Mouse (Mus musculus): Measurements from ENCODE around the gene Marco. TPM values are rescaled to one million over a fixed set of nuclear protein-coding genes. Genes with fewer than 3 reads are reported as not detected.

The Marco gene
- polyA plus RNA-seq, 1 experiment, result not detected

DNA sequence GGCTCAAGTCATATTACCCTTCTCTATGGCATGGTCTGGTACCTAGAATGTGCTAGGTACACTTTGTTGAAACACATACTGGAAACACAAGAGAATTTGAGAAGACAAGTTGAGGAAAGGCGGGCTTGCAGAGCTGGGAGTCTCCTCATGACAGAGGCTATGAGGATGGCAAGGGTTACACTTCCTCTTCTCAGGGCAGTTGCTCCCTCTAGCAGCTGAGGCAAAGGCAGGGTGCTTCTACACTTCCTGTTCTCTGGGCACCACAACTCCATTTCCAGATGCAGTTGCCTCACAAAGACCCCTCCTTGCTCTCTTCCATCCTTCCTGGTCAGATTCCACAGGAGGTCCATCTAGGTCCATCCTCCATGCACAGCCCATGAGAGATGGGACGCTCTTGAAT, 37.5 kb downstream of the Marco start:
- H3K4me3 ChIP-seq (replicated peaks; ENCODE audit: insufficient read depth, low read depth, low read length), result no peak overlapping the region
- no peak overlapping the region for H3K27ac ChIP-seq (ENCODE audit: insufficient read depth, low read length)
- 94% methylated on average over 2 of the region's 2 CpGs for WGBS
- no peaks in the 10 kb centered on the region for H3K27me3 ChIP-seq (ENCODE audit: control insufficient read depth, insufficient read depth, low read length)
- TF ChIP-seq POLR2A (IDR thresholded peaks at IDR 0.05; ENCODE audit: borderline replicate concordance, insufficient read depth, low read length) (no peak), CTCF (IDR thresholded peaks at IDR 0.05; ENCODE audit: borderline replicate concordance, insufficient read depth, low read depth, low read length) (no peak)
- no peak for DNase-seq
- H3K4me1 ChIP-seq (ENCODE audit: control insufficient read depth, insufficient read depth, low read length), result no peaks in the 10 kb centered on the region

DNA sequence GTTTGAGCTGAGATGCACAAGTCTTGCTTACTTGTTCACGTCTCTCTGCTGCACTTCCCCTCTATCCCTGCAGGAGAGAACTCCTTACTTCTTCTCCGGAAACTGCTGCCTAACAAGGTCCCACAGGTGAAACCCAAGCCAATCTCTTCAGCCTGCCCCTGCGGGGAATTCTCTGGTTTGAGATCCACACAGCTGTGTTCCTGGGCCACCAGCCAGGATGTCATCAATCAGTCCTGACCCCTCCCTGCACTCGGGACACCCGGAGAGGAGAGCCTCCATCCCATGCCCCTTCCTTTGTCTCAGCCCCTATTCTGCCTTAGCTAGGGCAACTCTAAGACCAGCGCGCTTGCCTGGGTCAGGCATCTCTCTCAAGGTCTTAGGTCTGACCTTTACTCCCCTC, 38.1 kb downstream of the Marco start:
- H3K4me3 ChIP-seq (replicated peaks; ENCODE audit: insufficient read depth, low read depth, low read length), result no peak overlapping the region
- 7% methylated on average over 7 of the region's 7 CpGs for WGBS
- H3K4me1 ChIP-seq (ENCODE audit: control insufficient read depth, insufficient read depth, low read length), result no peaks in the 10 kb centered on the region
- H3K27ac ChIP-seq (ENCODE audit: insufficient read depth, low read length), result no peak overlapping the region
- TF ChIP-seq POLR2A (IDR thresholded peaks at IDR 0.05; ENCODE audit: borderline replicate concordance, insufficient read depth, low read length) (no peak), CTCF (IDR thresholded peaks at IDR 0.05; ENCODE audit: borderline replicate concordance, insufficient read depth, low read depth, low read length) (no peak)
- H3K27me3 ChIP-seq (ENCODE audit: control insufficient read depth, insufficient read depth, low read length), result no peaks in the 10 kb centered on the region
- no peak for DNase-seq

DNA sequence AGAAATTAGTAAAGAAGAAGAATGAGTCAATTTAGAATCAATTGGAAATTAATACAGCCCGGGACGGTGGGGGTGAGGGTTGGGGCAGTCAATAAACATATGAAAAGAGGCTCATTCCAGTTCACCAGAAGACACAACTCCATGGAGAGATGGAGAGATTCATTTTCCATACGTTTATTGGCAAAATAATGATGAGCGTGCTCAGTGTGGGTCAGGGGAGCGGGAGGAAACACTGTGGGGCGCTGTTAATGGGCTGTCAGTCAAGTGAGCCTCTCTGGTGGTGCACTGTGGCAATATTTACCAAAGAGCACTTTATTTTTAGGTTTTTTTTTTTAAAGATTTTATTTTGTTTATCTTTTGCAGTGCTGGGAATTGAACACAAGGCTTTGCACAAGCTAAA, 45.8 kb downstream of the Marco start:
- Histone ChIP-seq H3K27ac (ENCODE audit: insufficient read depth, low read length) (no peak overlapping the region), H3K4me1 (ENCODE audit: control insufficient read depth, insufficient read depth, low read length) (no peaks in the 10 kb centered on the region), H3K27me3 (ENCODE audit: control insufficient read depth, insufficient read depth, low read length) (no peaks in the 10 kb centered on the region), H3K4me3 (replicated peaks; ENCODE audit: insufficient read depth, low read depth, low read length) (no peak overlapping the region)
- no peak for DNase-seq
- TF ChIP-seq POLR2A (IDR thresholded peaks at IDR 0.05; ENCODE audit: borderline replicate concordance, insufficient read depth, low read length) (no peak), CTCF (IDR thresholded peaks at IDR 0.05; ENCODE audit: borderline replicate concordance, insufficient read depth, low read depth, low read length) (no peak)
- 33% methylated on average over 6 of the region's 6 CpGs for WGBS

DNA sequence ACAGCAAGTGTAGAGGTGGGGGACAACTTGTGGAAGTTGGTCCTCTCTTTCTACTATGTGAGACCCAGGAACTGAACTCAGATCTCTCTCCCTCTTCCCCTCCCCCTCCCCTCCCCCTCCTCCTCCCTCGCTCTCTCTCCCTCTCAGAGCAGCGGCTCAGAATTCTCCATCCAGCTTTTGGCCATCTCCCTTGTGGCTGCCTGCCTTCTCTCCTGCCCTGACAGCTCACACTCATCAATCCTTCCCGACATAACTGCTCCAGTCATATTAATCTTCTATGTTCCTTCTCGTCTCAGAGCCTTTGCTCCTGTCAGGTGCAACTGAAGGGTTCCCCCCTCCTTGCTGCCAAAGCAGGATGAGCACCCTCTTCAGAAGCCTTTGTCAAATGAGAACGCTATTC, 46.3 kb downstream of the Marco start:
- Histone ChIP-seq H3K4me1 (ENCODE audit: control insufficient read depth, insufficient read depth, low read length) (no peaks in the 10 kb centered on the region), H3K27me3 (ENCODE audit: control insufficient read depth, insufficient read depth, low read length) (no peaks in the 10 kb centered on the region), H3K4me3 (replicated peaks; ENCODE audit: insufficient read depth, low read depth, low read length) (no peak overlapping the region), H3K27ac (ENCODE audit: insufficient read depth, low read length) (no peak overlapping the region)
- TF ChIP-seq POLR2A (IDR thresholded peaks at IDR 0.05; ENCODE audit: borderline replicate concordance, insufficient read depth, low read length), result no peak
- no peak for TF ChIP-seq CTCF (IDR thresholded peaks at IDR 0.05; ENCODE audit: borderline replicate concordance, insufficient read depth, low read depth, low read length)
- WGBS, result 19% methylated on average over 5 of the region's 5 CpGs
- no peak for DNase-seq

DNA sequence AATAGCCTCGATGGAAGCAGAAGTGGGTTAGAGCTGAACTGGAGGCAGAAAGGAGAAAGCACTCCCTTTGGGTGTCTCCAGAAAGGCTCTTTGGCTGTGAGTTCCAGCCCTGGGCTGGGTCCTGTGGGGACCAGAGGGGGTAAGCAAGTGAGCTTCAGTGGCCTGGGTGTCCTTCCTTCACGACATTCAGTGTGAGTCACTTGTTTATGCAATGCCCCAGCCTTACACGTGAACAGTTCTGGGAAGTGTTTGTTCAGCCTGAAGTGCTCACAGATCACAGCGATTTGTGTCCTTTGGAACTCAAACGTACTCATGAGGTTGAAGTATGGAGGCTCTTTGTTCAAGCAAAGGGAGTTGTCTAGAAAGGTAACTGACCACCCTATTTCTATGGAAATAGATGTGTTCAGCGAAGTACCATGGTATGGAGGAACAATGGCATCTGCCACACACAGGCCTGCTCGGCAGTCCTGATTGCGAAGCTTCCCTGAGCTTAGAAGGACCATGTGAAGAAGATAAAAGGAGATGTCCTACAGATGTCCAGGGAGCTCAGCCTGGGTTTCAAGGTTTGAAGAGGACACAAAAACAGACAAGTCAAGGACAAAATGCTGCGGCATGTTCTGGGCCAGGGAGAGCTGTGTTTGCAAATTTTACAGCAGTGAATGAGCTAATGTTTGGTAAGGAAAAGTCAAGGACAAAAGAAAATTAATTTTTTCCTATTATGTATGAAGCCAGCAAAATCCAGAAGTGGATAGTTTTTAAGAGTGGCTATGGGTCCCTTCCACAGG, 53.1 kb downstream of the Marco start:
- TF ChIP-seq CTCF (IDR thresholded peaks at IDR 0.05; ENCODE audit: borderline replicate concordance, insufficient read depth, low read depth, low read length) (no peak), POLR2A (IDR thresholded peaks at IDR 0.05; ENCODE audit: borderline replicate concordance, insufficient read depth, low read length) (no peak)
- 88% methylated on average over 9 of the region's 9 CpGs for WGBS
- no peak overlapping the region for H3K4me3 ChIP-seq (replicated peaks; ENCODE audit: insufficient read depth, low read depth, low read length)
- no peak for DNase-seq
- no peaks in the 10 kb centered on the region for H3K4me1 ChIP-seq (ENCODE audit: control insufficient read depth, insufficient read depth, low read length)
- H3K27me3 ChIP-seq (ENCODE audit: control insufficient read depth, insufficient read depth, low read length), result no peaks in the 10 kb centered on the region; the same call in 1 of the 2 replicates
- H3K27ac ChIP-seq (ENCODE audit: insufficient read depth, low read length), result no peak overlapping the region

DNA sequence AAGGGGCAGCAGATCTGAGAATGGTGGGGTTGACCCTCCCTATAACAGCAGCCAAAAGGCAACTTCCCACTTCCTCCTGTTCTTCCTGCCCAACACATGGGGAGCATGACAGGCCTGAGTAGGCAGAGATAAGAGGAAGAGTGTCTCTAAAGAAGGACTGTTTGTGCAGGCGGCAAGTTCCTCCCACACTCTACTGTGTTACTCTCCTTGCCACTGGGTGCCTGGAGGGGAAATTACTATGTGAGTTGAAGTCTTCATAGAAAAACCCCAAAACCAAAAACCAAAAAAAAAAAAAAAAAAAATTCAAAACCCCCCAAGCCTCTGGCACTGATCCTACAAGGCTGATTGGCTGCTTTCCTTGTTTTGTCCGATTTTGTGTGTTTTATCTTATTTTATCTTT, 55.2 kb downstream of the Marco start:
- no peaks in the 10 kb centered on the region; the same call in 1 of the 2 replicates for H3K27me3 ChIP-seq (ENCODE audit: control insufficient read depth, insufficient read depth, low read length)
- no peak overlapping the region for H3K4me3 ChIP-seq (replicated peaks; ENCODE audit: insufficient read depth, low read depth, low read length)
- no peak for DNase-seq
- TF ChIP-seq CTCF (IDR thresholded peaks at IDR 0.05; ENCODE audit: borderline replicate concordance, insufficient read depth, low read depth, low read length) (no peak), POLR2A (IDR thresholded peaks at IDR 0.05; ENCODE audit: borderline replicate concordance, insufficient read depth, low read length) (no peak)
- H3K27ac ChIP-seq (ENCODE audit: insufficient read depth, low read length), result no peak overlapping the region
- H3K4me1 ChIP-seq (ENCODE audit: control insufficient read depth, insufficient read depth, low read length), result no peaks in the 10 kb centered on the region
- WGBS, result 65% methylated on average over 2 of the region's 2 CpGs

DNA sequence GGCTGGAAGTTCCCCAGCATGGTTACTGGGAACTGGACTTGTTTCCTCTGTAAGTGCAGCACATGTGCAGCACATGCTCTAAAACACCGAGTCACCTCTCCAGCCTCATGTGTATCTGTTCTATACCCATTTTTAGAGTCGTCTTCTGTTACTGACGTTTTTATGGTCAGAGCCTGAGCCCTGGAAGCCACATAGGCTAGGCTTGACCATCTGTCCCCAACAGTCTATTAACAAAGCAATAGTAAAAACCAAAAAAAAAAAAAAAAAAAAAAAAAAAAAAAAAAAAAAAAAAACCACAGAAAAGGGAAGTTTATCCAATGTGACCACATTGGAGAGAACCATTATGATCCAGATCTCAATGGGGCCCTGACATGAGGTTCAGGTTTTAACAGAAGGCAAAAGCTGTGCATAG, 61.6 kb downstream of the Marco start:
- H3K4me1 ChIP-seq (ENCODE audit: control insufficient read depth, insufficient read depth, low read length), result no peaks in the 10 kb centered on the region
- WGBS, result 73% methylated on average over 3 of the region's 3 CpGs
- no peak overlapping the region for H3K4me3 ChIP-seq (replicated peaks; ENCODE audit: insufficient read depth, low read depth, low read length)
- TF ChIP-seq POLR2A (IDR thresholded peaks at IDR 0.05; ENCODE audit: borderline replicate concordance, insufficient read depth, low read length), result no peak
- TF ChIP-seq CTCF (IDR thresholded peaks at IDR 0.05; ENCODE audit: borderline replicate concordance, insufficient read depth, low read depth, low read length), result no peak
- H3K27ac ChIP-seq (ENCODE audit: insufficient read depth, low read length), result no peak overlapping the region
- no peak for DNase-seq
- no peaks in the 10 kb centered on the region; the same call in 1 of the 2 replicates for H3K27me3 ChIP-seq (ENCODE audit: control insufficient read depth, insufficient read depth, low read length)

DNA sequence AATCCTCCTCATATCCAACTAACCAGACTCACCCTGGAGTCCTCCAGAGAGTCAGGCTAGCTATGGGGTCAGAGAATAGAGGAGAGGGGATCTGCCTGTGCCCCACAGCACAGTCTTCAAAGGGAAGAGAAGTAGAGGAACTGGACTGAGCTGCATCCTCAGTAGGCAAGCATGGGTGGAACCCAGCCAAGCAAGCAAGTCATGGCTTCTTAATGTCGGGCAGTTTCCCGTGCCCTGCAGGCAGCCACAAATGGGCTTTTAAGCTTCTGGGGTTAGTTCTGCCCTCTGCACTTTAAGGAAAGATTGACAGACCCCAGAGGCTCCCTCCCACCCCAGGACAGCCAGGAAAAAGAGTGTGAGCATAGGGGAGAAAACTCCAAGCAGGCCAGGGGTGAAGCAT, 63.2 kb downstream of the Marco start:
- Histone ChIP-seq H3K4me3 (replicated peaks; ENCODE audit: insufficient read depth, low read depth, low read length) (no peak overlapping the region), H3K27me3 (ENCODE audit: control insufficient read depth, insufficient read depth, low read length) (no peaks in the 10 kb centered on the region), H3K4me1 (ENCODE audit: control insufficient read depth, insufficient read depth, low read length) (no peaks in the 10 kb centered on the region), H3K27ac (ENCODE audit: insufficient read depth, low read length) (no peak overlapping the region)
- WGBS, result 7% methylated on average over 2 of the region's 2 CpGs
- DNase-seq, result no peak
- no peak for TF ChIP-seq CTCF (IDR thresholded peaks at IDR 0.05; ENCODE audit: borderline replicate concordance, insufficient read depth, low read depth, low read length)
- no peak for TF ChIP-seq POLR2A (IDR thresholded peaks at IDR 0.05; ENCODE audit: borderline replicate concordance, insufficient read depth, low read length)
